Mouse (Mus musculus): ENCODE data around the gene Asic3.
A peak's percentile ranks its signal among the peaks of the same experiment; 100 is the strongest.

The Asic3 gene

GRCm38 (mm10) chr5:24424004-24424781 lies 11.0 kb downstream of the Asic3 start:
- peak; percentile 16 for DNase-seq

GRCm38 (mm10) chr5:24424861-24425411 lies 11.7 kb downstream of the Asic3 start:
- DNase-seq: peak; percentile 95

DNA sequence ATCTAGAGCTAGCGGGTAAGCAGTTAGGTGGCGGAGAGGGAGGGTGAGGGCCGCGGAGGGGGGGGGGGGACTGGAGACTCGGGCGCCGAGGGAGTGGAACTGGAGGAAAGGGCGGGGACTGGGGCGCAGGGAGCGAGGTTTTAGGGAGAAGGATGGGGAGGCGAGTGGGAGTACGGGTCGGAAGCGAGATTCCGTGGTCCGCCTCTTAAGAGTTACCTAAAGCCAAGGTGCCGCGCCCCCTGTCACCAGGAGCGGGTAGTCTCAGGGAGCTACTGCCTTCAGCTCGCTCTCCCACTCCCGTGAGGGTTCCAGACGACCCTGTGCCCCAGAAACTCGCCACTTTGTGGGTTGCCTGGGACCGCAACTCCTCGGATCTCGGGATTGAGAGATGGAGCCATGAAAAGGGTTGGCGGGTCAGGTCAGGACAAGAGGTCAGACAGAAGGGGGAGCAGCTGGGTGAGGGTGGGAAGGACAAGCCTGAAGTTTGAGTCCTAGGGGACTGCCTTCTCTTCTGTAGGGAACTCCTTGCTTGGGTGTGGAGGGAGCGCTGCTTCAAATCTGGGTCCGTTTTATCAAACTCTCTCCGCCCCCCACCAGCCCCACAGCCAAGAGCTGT lies 12.3 kb downstream of the Asic3 start:
- peak; percentile 72 for DNase-seq

GRCm38 (mm10) chr5:24426037-24426432 lies 12.8 kb downstream of the Asic3 start:
- peak; percentile 41 for DNase-seq

DNA sequence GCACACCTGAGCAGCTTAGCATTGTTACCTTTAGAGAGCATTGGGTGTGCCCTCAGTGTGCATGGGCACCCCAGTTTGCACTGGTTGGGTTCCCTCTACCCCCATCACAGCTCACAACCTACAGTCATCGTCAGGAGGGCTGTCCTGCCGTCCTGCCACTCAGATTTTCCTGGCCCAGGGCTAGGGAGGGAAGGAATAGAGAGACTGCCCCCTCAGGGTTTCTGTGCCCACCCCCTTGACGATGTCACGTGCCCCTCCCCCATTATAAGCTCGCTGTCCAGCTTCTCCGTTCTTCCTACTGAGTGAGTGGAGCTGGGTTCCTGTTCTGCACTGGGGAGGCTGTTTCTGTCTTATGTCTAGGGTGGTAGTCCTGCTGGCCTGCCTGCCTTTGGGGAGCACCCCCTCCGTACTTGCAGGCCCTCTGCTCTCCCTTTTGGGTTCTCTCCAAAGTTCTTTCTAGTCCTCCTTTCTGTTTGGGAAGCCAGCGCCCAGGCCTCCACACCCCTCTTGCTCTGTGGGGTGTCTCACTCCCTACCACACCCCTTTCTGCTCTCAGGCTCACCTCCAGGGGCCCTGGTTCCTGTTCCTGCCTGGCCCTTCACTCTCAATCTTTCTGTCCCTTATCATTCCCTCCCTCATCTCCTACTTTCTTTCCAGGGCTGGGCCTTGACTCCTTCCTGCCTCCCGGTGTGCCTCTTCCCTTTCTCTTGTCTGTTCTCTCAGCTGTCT lies 13.5 kb downstream of the Asic3 start:
- no peak for DNase-seq

- DNase-seq: no peak
Observed at GRCm38 (mm10) chr5:24427285-24427633, 14.1 kb downstream of the Asic3 start.

DNA sequence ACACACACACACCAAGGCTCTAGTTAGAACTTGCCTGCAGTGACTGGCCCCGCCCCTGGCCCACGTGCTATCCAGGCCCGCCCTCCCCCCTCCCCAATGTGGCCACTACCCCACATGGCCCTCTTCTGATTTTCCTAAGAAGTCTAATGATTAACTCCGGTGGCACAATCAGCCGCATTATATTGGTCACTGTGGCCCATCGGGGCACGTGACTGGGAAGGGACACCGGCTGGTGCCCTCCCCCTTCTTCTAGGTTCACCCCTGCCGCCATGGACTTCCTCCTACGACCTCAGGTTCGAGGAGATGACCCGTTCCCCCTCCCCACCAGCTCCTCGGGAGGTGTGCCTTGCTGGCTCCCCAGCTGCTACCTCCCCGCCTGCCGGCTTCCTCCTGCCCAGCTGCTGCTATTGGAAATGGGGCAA lies 14.8 kb downstream of the Asic3 start:
- DNase-seq: peak; percentile 59

GRCm38 (mm10) chr5:24428596-24428995 lies 15.4 kb downstream of the Asic3 start:
- DNase-seq: peak; percentile 23

GRCm38 (mm10) chr5:24433993-24434392 lies 20.8 kb downstream of the Asic3 start:
- no peak for DNase-seq

- no peak for DNase-seq
Observed at GRCm38 (mm10) chr5:24441187-24441586, 28.0 kb downstream of the Asic3 start.

DNA sequence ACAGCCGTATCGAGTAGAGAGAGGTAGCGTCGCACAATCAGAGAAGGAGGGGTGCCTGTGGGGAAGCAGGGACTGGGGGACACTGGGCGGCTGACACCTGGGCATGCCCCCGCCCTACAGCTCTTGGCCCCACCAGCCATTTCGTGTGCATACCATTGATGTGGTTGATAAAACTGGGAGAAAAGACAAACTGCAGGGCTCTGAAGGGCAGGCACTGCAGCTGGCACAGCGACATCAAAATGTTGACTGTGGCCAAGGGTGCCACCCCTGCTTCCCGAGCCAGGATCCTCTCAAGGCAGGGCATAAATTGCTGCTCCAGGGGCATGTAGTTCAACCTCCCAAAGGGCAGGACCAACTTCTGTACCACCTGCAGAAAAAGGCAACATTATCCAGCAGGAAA lies 28.8 kb downstream of the Asic3 start:
- DNase-seq: no peak

DNA sequence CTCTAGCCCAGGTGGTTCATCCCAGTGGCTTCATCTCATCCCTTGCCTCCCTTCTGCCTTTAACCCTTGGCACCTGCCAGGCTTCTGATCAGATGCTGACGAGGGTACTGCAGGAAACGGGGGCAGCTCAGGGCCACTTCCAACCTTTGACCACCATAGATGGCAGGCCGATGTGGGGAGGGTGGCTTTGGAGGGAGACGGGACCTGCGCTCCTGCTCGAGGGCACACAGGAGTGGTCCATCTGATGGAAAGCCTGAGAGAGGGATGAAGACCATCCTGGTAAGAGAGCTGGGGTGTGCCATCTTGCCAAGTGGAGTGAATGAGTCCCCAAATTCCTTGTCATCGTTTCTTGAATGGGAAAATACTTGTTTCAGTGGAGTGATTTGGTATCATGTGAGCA lies 30.0 kb downstream of the Asic3 start:
- no peak for DNase-seq

- DNase-seq: no peak
Observed at GRCm38 (mm10) chr5:24443927-24444326, 30.7 kb downstream of the Asic3 start.

DNA sequence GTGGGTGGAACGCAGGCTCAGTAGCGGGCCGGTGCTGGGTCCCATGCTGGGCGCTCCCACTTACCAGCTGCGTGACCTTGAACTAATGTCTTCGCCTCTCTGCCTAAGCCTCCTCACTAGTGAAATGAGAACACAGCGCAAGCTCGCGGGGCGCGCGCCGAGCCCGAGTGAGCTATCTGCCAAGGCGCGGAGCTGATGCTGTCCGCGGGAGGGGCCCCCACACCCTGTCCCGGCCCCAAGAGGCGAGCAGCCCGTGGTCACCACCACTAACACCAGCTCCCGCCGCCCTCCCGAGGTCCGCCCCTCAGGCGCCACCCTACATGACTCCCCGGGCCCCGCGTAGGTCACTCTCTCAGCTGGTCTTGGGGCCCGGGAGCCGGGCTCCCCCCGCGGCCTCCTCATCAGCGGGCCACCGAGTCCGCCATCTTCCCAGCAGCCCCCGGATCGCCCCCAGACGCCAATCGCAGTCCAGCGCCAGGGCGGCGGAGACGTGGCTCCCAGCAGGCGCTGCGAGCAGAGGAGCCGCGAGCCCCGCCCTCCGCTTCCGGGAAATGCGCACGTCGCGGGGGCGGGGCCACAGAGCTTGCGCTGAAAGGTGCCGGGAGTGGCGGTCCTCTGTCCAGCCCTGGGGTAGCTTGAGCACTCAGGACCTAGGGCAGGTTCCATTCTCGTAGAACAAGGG lies 31.7 kb downstream of the Asic3 start, which contains the start of gene Fastk:
Gene Fastk (minus strand): TSS at position 542 of the 682 bp plus-strand sequence.
- peak; percentile 99 for DNase-seq

DNA sequence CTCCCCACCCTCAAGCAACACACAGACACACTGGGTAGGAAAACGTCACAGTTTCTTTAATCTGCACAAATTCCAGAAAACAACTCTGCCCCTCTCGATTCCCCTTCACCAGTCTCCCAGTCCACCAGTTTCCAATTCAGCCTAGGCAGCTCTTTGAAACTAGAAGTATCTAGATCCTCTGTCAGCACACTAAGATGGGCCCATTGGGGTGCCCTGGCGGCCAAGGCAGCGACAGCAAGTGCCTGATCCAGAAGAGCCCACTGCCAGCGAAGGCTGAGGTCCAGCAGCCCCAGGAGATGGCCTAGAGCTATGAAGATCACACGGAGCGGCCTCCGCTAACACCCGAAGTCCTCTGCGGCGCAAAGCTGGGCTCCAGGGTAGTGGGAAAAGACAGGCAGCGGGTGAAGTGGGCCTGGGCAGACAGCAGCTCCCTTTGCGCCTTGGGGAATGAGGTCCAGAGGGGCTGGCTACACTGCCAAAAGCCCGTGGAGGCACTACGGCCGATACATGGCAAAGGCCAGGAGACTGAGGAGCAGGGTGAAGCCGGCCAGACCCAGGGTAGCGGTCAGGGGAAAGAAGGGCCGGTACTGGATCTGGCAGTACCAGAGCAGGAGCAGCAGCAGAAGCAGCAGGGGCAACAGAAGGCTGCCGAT lies 32.4 kb downstream of the Asic3 start:
- peak; percentile 17 for DNase-seq

GRCm38 (mm10) chr5:24446630-24447029 lies 33.4 kb downstream of the Asic3 start:
- no peak for DNase-seq

GRCm38 (mm10) chr5:24447624-24448298 lies 34.6 kb downstream of the Asic3 start, which contains the start of gene Tmub1:
Gene Tmub1, minus strand, starts transcription at chr5:24447854.
- peak; percentile 87 for DNase-seq

DNA sequence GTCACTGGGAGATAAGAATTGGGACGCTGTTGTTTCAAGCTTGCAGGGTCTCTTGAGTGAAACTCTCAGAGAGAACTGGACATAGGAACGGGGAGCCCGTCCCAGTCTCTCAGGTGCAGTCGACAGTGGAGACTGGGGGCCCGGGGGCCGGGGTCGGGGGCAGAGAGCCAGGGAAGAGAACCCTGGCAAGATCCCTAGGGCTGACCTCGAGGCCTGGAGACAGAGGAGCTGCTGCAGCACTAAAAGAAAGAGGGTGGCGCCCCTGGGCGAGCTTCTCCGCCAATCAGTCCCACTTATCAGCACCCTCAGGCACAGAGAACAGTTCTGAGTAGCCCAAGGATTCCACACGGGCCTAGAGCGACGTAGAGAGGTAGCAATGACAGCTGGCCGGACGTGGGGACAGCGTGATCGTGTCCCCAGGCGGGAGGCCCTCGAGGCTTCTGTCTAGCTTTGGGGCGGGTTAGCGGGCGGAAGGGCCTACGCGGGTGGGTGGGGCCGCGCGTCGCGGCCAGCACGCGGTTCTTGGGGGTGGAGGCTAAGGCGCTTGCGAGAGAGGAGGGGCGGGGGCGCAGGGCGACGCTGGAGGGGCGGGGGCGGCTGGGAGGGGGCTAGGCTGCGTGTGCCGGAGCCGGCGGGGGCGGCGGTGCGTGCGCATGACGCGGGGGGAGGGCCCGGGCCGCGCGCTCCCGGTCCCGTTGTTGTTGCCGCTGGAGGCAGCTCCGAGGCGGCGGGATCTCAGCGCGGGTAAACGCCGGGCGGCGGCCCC lies 38.3 kb downstream of the Asic3 start:
- peak; percentile 94 for DNase-seq

GRCm38 (mm10) chr5:24452030-24452690 lies 39.0 kb downstream of the Asic3 start, which contains the start of gene Agap3:
Gene Agap3, plus strand, starts transcription at chr5:24452177.
- peak; percentile 61 for DNase-seq

DNA sequence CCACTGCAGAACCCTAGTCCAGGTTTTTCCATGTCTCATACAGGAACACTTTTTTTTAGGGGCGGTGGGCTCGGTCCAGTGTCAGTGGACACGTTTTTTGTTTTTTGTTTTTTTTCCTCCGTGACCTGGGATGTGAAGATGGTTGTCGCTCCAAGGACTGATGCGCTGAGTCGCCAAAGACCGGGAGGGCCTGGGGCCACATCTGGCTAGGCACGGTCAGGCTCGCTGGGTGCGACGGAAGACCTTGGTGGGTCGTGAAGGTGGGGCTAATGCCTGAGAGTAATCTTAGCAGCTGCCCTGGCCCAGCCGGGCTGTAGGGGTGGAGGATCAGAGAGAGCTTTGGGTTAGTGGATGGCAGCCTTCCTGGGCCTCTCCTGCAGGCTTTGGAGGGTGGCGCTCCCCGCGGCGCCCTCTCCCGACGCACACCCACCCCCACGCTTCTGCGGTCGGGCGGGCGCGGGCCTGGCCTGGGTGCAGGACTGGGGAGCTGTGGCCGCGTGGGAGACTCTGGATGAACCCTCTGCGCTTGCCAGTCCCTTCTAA lies 39.6 kb downstream of the Asic3 start:
- peak; percentile 48 for DNase-seq

Data from embryo, embryonic 11 days (tissue).